Mouse (Mus musculus) heart, embryonic 11.5 days (tissue): ENCODE measurements around the gene Gm3739. TPM values are rescaled to one million over a fixed set of nuclear protein-coding genes. Genes with fewer than 3 reads are reported as not detected.
"Not testable (repeated sequence)": the region's sequence is repeated elsewhere in the genome, so short reads cannot be mapped to it uniquely, and the experiment has no call there.

Source experiments
- ATAC-seq: fragments of 200-750 bp; cut with Nextera tagmentation; replicated peaks from 2 replicates; pipeline ENCODE4 v1.8.0; 2017; ENCODE audit warnings: moderate library complexity; ENCODE audit not compliant: insufficient number of reproducible peaks, low FRiP score, low TSS enrichment
- H3K27ac ChIP-seq: fragments of 300-500 bp; sonication (generic); 2 replicates; pipeline ENCODE4 v1.5.1; 2014; ENCODE audit warnings: mild to moderate bottlenecking, low read depth, low read length
- H3K27me3 ChIP-seq: fragments of 300-500 bp; sonication (generic); 2 replicates; pipeline ENCODE4 v1.6.1; 2014; ENCODE audit warnings: mild to moderate bottlenecking, low read length, mixed read lengths; ENCODE audit not compliant: control insufficient read depth, insufficient read depth
- H3K36me3 ChIP-seq: fragments of 300-500 bp; sonication (generic); 2 replicates; pipeline ENCODE4 v1.6.1; 2014; ENCODE audit warnings: mild to moderate bottlenecking, low read length, moderate library complexity, mixed read lengths; ENCODE audit not compliant: control insufficient read depth, insufficient read depth
- H3K4me1 ChIP-seq: fragments of 300-500 bp; sonication (generic); 2 replicates; pipeline ENCODE4 v1.6.1; 2014; ENCODE audit warnings: low read length; ENCODE audit not compliant: control insufficient read depth, insufficient read depth
- H3K4me2 ChIP-seq: fragments of 300-500 bp; sonication (generic); 2 replicates; pipeline ENCODE4 v1.6.1; 2014; ENCODE audit warnings: mild to moderate bottlenecking, moderate library complexity
- H3K4me3 ChIP-seq: fragments of 300-500 bp; sonication (generic); 2 replicates; pipeline ENCODE4 v1.5.1; 2014; ENCODE audit warnings: low read depth, low read length
- H3K9ac ChIP-seq: fragments of 300-500 bp; sonication (generic); 2 replicates; pipeline ENCODE4 v1.6.1; 2014; ENCODE audit warnings: mild to moderate bottlenecking, low read depth, low read length, moderate library complexity
- H3K9me3 ChIP-seq: fragments of 300-500 bp; sonication (generic); replicated peaks from 2 replicates; pipeline ENCODE4 v1.6.1; 2016; ENCODE audit warnings: low read length; ENCODE audit not compliant: control insufficient read depth
- WGBS: fragments of 180-500 bp; shearing (Covaris S2); extraction: QIAGEN DNeasy Blood & Tissue Kit; methylation state at CpG from one replicate; pipeline ENCODE4 v1.1.7; 2014; ENCODE audit not compliant: insufficient replicate concordance; 5-methylcytosine and 5-hydroxymethylcytosine counted together
- polyA plus RNA-seq: library from polyadenylated mRNA; unstranded; fragments of >200 nt; fragmentation: Nextera tagmentation; extraction: Ambion mirVana; gene quantifications from 2 replicates; pipeline ENCODE4 v1.2.1, GENCODE M21; 2014

Gm3739 gene
- polyA plus RNA-seq = 2.9 and 3.6 TPM in 2 replicates

- not testable (repeated sequence) for H3K27me3 ChIP-seq, ATAC-seq, H3K4me1 ChIP-seq, H3K9me3 ChIP-seq, H3K27ac ChIP-seq, H3K36me3 ChIP-seq
- 0% methylated on average over 4 of the region's 35 CpGs for WGBS
- Histone ChIP-seq H3K9ac (peak within 1 kb of the TSS; percentile 60; the same call in 1 of the 2 replicates), H3K4me2 (peak within 1 kb of the TSS; percentile 66), H3K4me3 (peak within 1 kb of the TSS; percentile 51)
Measured at GRCm38 (mm10) chr14:7314661-7315060, at the start of gene Gm3739. Gm3739 (minus strand) TSS chr14:7315049.

GRCm38 (mm10) chr14:7332295-7332694, 17.4 kb upstream of the Gm3739 start, which contains the start of gene Gm5797:
Gm5797 (minus strand) TSS chr14:7332395.
- WGBS = no CpG with 5 or more reads among the region's 1 CpGs
- not testable (repeated sequence) for H3K27me3 ChIP-seq, H3K27ac ChIP-seq

GRCm38 (mm10) chr14:7315093-7315492, 244 bp upstream of the Gm3739 start:
- peak overlapping the region; percentile 51 for H3K4me3 ChIP-seq
- 2% methylated on average over 10 of the region's 19 CpGs for WGBS
- peak overlapping the region; percentile 66 for H3K4me2 ChIP-seq
- not testable (repeated sequence) for ATAC-seq, H3K4me1 ChIP-seq, H3K27ac ChIP-seq, H3K36me3 ChIP-seq, H3K9me3 ChIP-seq, H3K27me3 ChIP-seq
- peak overlapping the region; percentile 60; the same call in 1 of the 2 replicates for H3K9ac ChIP-seq

More at GRCm38 (mm10) chr14:7332295-7332694, 17.4 kb upstream of the Gm3739 start, which contains the start of gene Gm5797:
- ATAC-seq, H3K9ac ChIP-seq, H3K4me2 ChIP-seq, H3K9me3 ChIP-seq, H3K4me1 ChIP-seq, H3K36me3 ChIP-seq, H3K4me3 ChIP-seq: not testable (repeated sequence)

- not testable (repeated sequence) for H3K4me2 ChIP-seq, H3K4me3 ChIP-seq, H3K9me3 ChIP-seq, ATAC-seq, H3K4me1 ChIP-seq, H3K36me3 ChIP-seq, H3K9ac ChIP-seq, H3K27ac ChIP-seq, H3K27me3 ChIP-seq
- WGBS = 70% methylated on average over 3 of the region's 3 CpGs
Measured at GRCm38 (mm10) chr14:7264614-7265013, 50.2 kb downstream of the Gm3739 start, which contains the start of gene Gm3727. Gm3727 (minus strand) TSS chr14:7264714.

Other genes starting within 250 kb of the Gm3739 start
- 0.69 and 1.6 TPM in 2 replicates for gene Gm3696, start 214.4 kb downstream of the Gm3739 start, polyA plus RNA-seq
- gene Gm6676, start 189.6 kb downstream of the Gm3739 start, polyA plus RNA-seq = not detected in 2 replicates
- gene Gm3512, start 140.5 kb downstream of the Gm3739 start, polyA plus RNA-seq = 3.5 and 5.0 TPM in 2 replicates
- not detected in 2 replicates for gene Gm16434, start 120.5 kb downstream of the Gm3739 start, polyA plus RNA-seq
- gene Gm3727, start 50.3 kb downstream of the Gm3739 start, polyA plus RNA-seq = not detected in 2 replicates
- not detected in 2 replicates for gene Gm5797, start 17.3 kb upstream of the Gm3739 start, polyA plus RNA-seq
- not detected in 2 replicates for gene Gm8374, start 50.1 kb upstream of the Gm3739 start, polyA plus RNA-seq
- gene Gm3755, start 135.9 kb upstream of the Gm3739 start, polyA plus RNA-seq = not detected in 2 replicates
- 1.7 and 3.4 TPM in 2 replicates for gene Gm3752, start 168.7 kb upstream of the Gm3739 start, polyA plus RNA-seq